Mouse (Mus musculus) kidney, adult 2 months (tissue): ENCODE results near the gene Lmod3.

Source experiments
- CTCF ChIP-seq: fragments of 200-500 bp; conservative IDR thresholded peaks from 2 replicates; pipeline ENCODE4 v1.5.1; 2011; ENCODE audit warnings: low read depth, mild to moderate bottlenecking, control low read depth, low read length, moderate library complexity, mixed read lengths; ENCODE audit not compliant: insufficient read depth, insufficient read length
- POLR2A ChIP-seq: fragments of 200-500 bp; IDR thresholded peaks from one replicate; pipeline ENCODE4 v1.6.1; 2011; ENCODE audit warnings: low read depth, low read length, control low read depth

DNA sequence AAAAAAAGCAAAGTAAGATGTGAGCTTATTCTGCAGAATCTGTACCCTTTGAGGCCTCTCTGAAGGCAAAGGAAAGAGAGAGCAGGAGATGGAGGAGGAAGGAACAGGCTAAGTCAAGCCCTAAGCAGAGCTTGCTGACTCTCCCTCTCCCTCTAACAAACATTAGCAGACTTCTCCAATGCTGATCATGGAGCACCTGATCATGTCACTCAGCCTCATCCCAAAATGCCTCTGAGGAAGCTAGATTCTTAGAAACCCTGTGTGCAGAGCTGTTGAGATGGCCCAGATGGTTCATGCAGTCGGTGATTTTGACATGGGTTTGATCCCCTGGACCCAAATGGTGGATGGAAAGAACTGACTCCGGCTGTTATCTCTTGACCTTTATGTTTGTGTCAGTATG lies 14.6 kb upstream of the Lmod3 start:
- TF ChIP-seq POLR2A (no peak), CTCF (no peak)
